Mouse (Mus musculus): ENCODE measurements around the gene Tpk1. TPM values are rescaled to one million over a fixed set of nuclear protein-coding genes. Genes with fewer than 3 reads are reported as not detected.

Tpk1 gene
- polyA plus RNA-seq, 1 experiment from 2014 or later = 9.6 TPM

- H3K4me1 ChIP-seq (ENCODE audit: insufficient read depth, low read depth, low read length) = no peaks in the 10 kb centered on the region
- H3K4me3 ChIP-seq (ENCODE audit: low read depth, low read length) = no peak overlapping the region
- H3K27me3 ChIP-seq (replicated peaks; ENCODE audit: insufficient read depth, low read length) = no peaks in the 10 kb centered on the region
- H3K9ac ChIP-seq (replicated peaks; ENCODE audit: low read depth) = no peak overlapping the region
- no peak overlapping the region for H3K4me2 ChIP-seq (replicated peaks; ENCODE audit: low read depth, low read length)
- TF ChIP-seq CTCF (IDR thresholded peaks at IDR 0.05) (no peak), EP300 (IDR thresholded peaks at IDR 0.05) (no peak)
- no peaks in the 10 kb centered on the region for H3K36me3 ChIP-seq (ENCODE audit: insufficient read depth, low read length)
- ATAC-seq (no peak), DNase-seq (ENCODE audit: low spot score) (peak; percentile 9)
- H3K27ac ChIP-seq (ENCODE audit: low read length) = no peak overlapping the region
- H3K9me3 ChIP-seq (ENCODE audit: low read length) = no peaks in the 10 kb centered on the region
Measured at GRCm38 (mm10) chr6:43492367-43492766, 173.7 kb downstream of the Tpk1 start.

GRCm38 (mm10) chr6:43486691-43487090 lies 179.4 kb downstream of the Tpk1 start:
- Histone ChIP-seq H3K27ac (ENCODE audit: low read length) (no peak overlapping the region), H3K4me1 (ENCODE audit: insufficient read depth, low read depth, low read length) (no peaks in the 10 kb centered on the region), H3K4me3 (ENCODE audit: low read depth, low read length) (no peak overlapping the region), H3K4me2 (replicated peaks; ENCODE audit: low read depth, low read length) (no peak overlapping the region), H3K27me3 (replicated peaks; ENCODE audit: insufficient read depth, low read length) (no peaks in the 10 kb centered on the region), H3K9ac (replicated peaks; ENCODE audit: low read depth) (no peak overlapping the region), H3K36me3 (ENCODE audit: insufficient read depth, low read length) (no peaks in the 10 kb centered on the region), H3K9me3 (ENCODE audit: low read length) (no peaks in the 10 kb centered on the region)
- ATAC-seq (no peak), DNase-seq (ENCODE audit: low spot score) (no peak)
- TF ChIP-seq EP300 (IDR thresholded peaks at IDR 0.05) = no peak
- no peak for TF ChIP-seq CTCF (IDR thresholded peaks at IDR 0.05)
- 83% methylated on average over 2 of the region's 2 CpGs for WGBS

GRCm38 (mm10) chr6:43480687-43481086 lies 185.4 kb downstream of the Tpk1 start:
- Histone ChIP-seq H3K9me3 (ENCODE audit: low read length) (no peaks in the 10 kb centered on the region), H3K27ac (ENCODE audit: low read length) (no peak overlapping the region), H3K27me3 (replicated peaks; ENCODE audit: insufficient read depth, low read length) (no peaks in the 10 kb centered on the region), H3K36me3 (ENCODE audit: insufficient read depth, low read length) (no peaks in the 10 kb centered on the region), H3K4me2 (replicated peaks; ENCODE audit: low read depth, low read length) (no peak overlapping the region), H3K9ac (replicated peaks; ENCODE audit: low read depth) (no peak overlapping the region), H3K4me1 (ENCODE audit: insufficient read depth, low read depth, low read length) (no peaks in the 10 kb centered on the region), H3K4me3 (ENCODE audit: low read depth, low read length) (no peak overlapping the region)
- WGBS = 50% methylated on average over 3 of the region's 3 CpGs
- DNase-seq (ENCODE audit: low spot score) = no peak
- no peak for TF ChIP-seq EP300 (IDR thresholded peaks at IDR 0.05)
- no peak for TF ChIP-seq CTCF (IDR thresholded peaks at IDR 0.05)
- ATAC-seq = no peak

- ATAC-seq (no peak), DNase-seq (ENCODE audit: low spot score) (no peak)
- H3K9ac ChIP-seq (replicated peaks; ENCODE audit: low read depth) = no peak overlapping the region
- H3K4me3 ChIP-seq (ENCODE audit: low read depth, low read length) = no peak overlapping the region
- H3K4me2 ChIP-seq (replicated peaks; ENCODE audit: low read depth, low read length) = no peak overlapping the region
- no peak for TF ChIP-seq EP300 (IDR thresholded peaks at IDR 0.05)
- H3K9me3 ChIP-seq (ENCODE audit: low read length) = no peaks in the 10 kb centered on the region
- 83% methylated on average over 7 of the region's 7 CpGs for WGBS
- H3K4me1 ChIP-seq (ENCODE audit: insufficient read depth, low read depth, low read length) = no peaks in the 10 kb centered on the region
- no peaks in the 10 kb centered on the region for H3K27me3 ChIP-seq (replicated peaks; ENCODE audit: insufficient read depth, low read length)
- H3K36me3 ChIP-seq (ENCODE audit: insufficient read depth, low read length) = no peaks in the 10 kb centered on the region
- H3K27ac ChIP-seq (ENCODE audit: low read length) = no peak overlapping the region
Measured at GRCm38 (mm10) chr6:43478810-43479209, 187.3 kb downstream of the Tpk1 start.

- TF ChIP-seq EP300 (IDR thresholded peaks at IDR 0.05) = no peak
- TF ChIP-seq CTCF (IDR thresholded peaks at IDR 0.05) = no peak
- H3K9me3 ChIP-seq (ENCODE audit: low read length) = no peaks in the 10 kb centered on the region
- no peak overlapping the region for H3K9ac ChIP-seq (replicated peaks; ENCODE audit: low read depth)
- no peaks in the 10 kb centered on the region for H3K36me3 ChIP-seq (ENCODE audit: insufficient read depth, low read length)
- DNase-seq (ENCODE audit: low spot score) (no peak), ATAC-seq (no peak)
- H3K4me1 ChIP-seq (ENCODE audit: insufficient read depth, low read depth, low read length) = no peaks in the 10 kb centered on the region
- H3K27me3 ChIP-seq (replicated peaks; ENCODE audit: insufficient read depth, low read length) = no peaks in the 10 kb centered on the region
- no peak overlapping the region for H3K4me3 ChIP-seq (ENCODE audit: low read depth, low read length)
- no peak overlapping the region for H3K27ac ChIP-seq (ENCODE audit: low read length)
- no peak overlapping the region for H3K4me2 ChIP-seq (replicated peaks; ENCODE audit: low read depth, low read length)
- 81% methylated on average over 3 of the region's 3 CpGs for WGBS
Measured at GRCm38 (mm10) chr6:43476406-43476805, 189.7 kb downstream of the Tpk1 start.

- Histone ChIP-seq H3K4me2 (replicated peaks; ENCODE audit: low read depth, low read length) (no peak overlapping the region), H3K9ac (replicated peaks; ENCODE audit: low read depth) (no peak overlapping the region), H3K4me1 (ENCODE audit: insufficient read depth, low read depth, low read length) (no peaks in the 10 kb centered on the region), H3K4me3 (ENCODE audit: low read depth, low read length) (no peak overlapping the region), H3K36me3 (ENCODE audit: insufficient read depth, low read length) (no peaks in the 10 kb centered on the region), H3K27me3 (replicated peaks; ENCODE audit: insufficient read depth, low read length) (no peaks in the 10 kb centered on the region), H3K9me3 (ENCODE audit: low read length) (no peaks in the 10 kb centered on the region), H3K27ac (ENCODE audit: low read length) (no peak overlapping the region)
- TF ChIP-seq CTCF (IDR thresholded peaks at IDR 0.05) = no peak
- no peak for TF ChIP-seq EP300 (IDR thresholded peaks at IDR 0.05)
- ATAC-seq (no peak), DNase-seq (ENCODE audit: low spot score) (no peak)
Measured at GRCm38 (mm10) chr6:43475921-43476320, 190.2 kb downstream of the Tpk1 start.

GRCm38 (mm10) chr6:43471556-43471955 lies 194.5 kb downstream of the Tpk1 start:
- 78% methylated on average over 1 of the region's 1 CpGs for WGBS
- no peaks in the 10 kb centered on the region for H3K9me3 ChIP-seq (ENCODE audit: low read length)
- no peaks in the 10 kb centered on the region for H3K36me3 ChIP-seq (ENCODE audit: insufficient read depth, low read length)
- H3K27me3 ChIP-seq (replicated peaks; ENCODE audit: insufficient read depth, low read length) = no peaks in the 10 kb centered on the region
- H3K4me2 ChIP-seq (replicated peaks; ENCODE audit: low read depth, low read length) = no peak overlapping the region
- H3K4me3 ChIP-seq (ENCODE audit: low read depth, low read length) = no peak overlapping the region
- H3K4me1 ChIP-seq (ENCODE audit: insufficient read depth, low read depth, low read length) = no peaks in the 10 kb centered on the region
- DNase-seq (ENCODE audit: low spot score) = no peak
- TF ChIP-seq CTCF (IDR thresholded peaks at IDR 0.05) = no peak
- no peak for TF ChIP-seq EP300 (IDR thresholded peaks at IDR 0.05)
- no peak overlapping the region for H3K27ac ChIP-seq (ENCODE audit: low read length)
- no peak for ATAC-seq
- H3K9ac ChIP-seq (replicated peaks; ENCODE audit: low read depth) = no peak overlapping the region

Measured in lung, postnatal 0 days (tissue).